Mouse (Mus musculus) neural tube, embryonic 11.5 days (tissue): ENCODE results near the gene Nfib. TPM values are rescaled to one million over a fixed set of nuclear protein-coding genes. Genes with fewer than 3 reads are reported as not detected.

Experiments used
- ATAC-seq: fragments of 200-750 bp; cut with Nextera tagmentation; 2 replicates; pipeline ENCODE4 v1.8.0; 2017; ENCODE audit warnings: moderate number of reproducible peaks, mild to moderate bottlenecking, moderate TSS enrichment, moderate library complexity; ENCODE audit not compliant: insufficient read depth, low FRiP score, low TSS enrichment
- DNase-seq: peaks from one replicate; pipeline ENCODE4 v3.0.0-alpha.2; 2015; ENCODE audit warnings: low spot score
- H3K27ac ChIP-seq: fragments of 300-500 bp; sonication (generic); 2 replicates; pipeline ENCODE4 v1.5.1; 2014; ENCODE audit warnings: low read depth, mild to moderate bottlenecking, low read length
- H3K27me3 ChIP-seq: fragments of 300-500 bp; sonication (generic); 2 replicates; pipeline ENCODE4 v1.6.1; 2014; ENCODE audit warnings: mild to moderate bottlenecking, low read length, mixed read lengths; ENCODE audit not compliant: control insufficient read depth, insufficient read depth
- H3K36me3 ChIP-seq: fragments of 300-500 bp; sonication (generic); 2 replicates; pipeline ENCODE4 v1.6.1; 2014; ENCODE audit warnings: mild to moderate bottlenecking, low read length, moderate library complexity, mixed read lengths; ENCODE audit not compliant: control insufficient read depth, insufficient read depth
- H3K4me1 ChIP-seq: fragments of 300-500 bp; sonication (generic); 2 replicates; pipeline ENCODE4 v1.6.1; 2014; ENCODE audit warnings: low read length, mixed read lengths; ENCODE audit not compliant: control insufficient read depth, insufficient read depth
- H3K4me2 ChIP-seq: fragments of 300-500 bp; sonication (generic); 2 replicates; pipeline ENCODE4 v1.6.1; 2014; ENCODE audit warnings: low read depth, mild to moderate bottlenecking, moderate library complexity
- H3K4me3 ChIP-seq: fragments of 300-500 bp; sonication (generic); 2 replicates; pipeline ENCODE4 v1.5.1; 2014; ENCODE audit warnings: low read depth, low read length
- H3K9ac ChIP-seq: fragments of 300-500 bp; sonication (generic); 2 replicates; pipeline ENCODE4 v1.6.1; 2014; ENCODE audit warnings: mild to moderate bottlenecking, low read length
- H3K9me3 ChIP-seq: fragments of 300-500 bp; sonication (generic); 2 replicates; pipeline ENCODE4 v1.6.1; 2016; ENCODE audit warnings: low read length; ENCODE audit not compliant: control insufficient read depth
- WGBS: fragments of 180-500 bp; shearing (Covaris S2); extraction: QIAGEN DNeasy Blood & Tissue Kit; methylation state at CpG from one replicate; pipeline ENCODE4 v1.1.7; 2014; 5-methylcytosine and 5-hydroxymethylcytosine counted together
- polyA plus RNA-seq: library from polyadenylated mRNA; unstranded; fragments of >200 nt; fragmentation: Nextera tagmentation; extraction: Ambion mirVana; gene quantifications from 2 replicates; pipeline ENCODE4 v1.2.1, GENCODE M21; 2014

The Nfib gene
- polyA plus RNA-seq, 1 experiment from 2014 or later = 29.1 TPM

GRCm38 (mm10) chr4:82302901-82303300 is 402.6 kb downstream of the Nfib start:
- DNase-seq (no peak), ATAC-seq (no peak)
- Histone ChIP-seq H3K4me3 (no peak overlapping the region), H3K4me1 (peaks cover 18% of the 10 kb centered on the region), H3K4me2 (no peak overlapping the region), H3K27ac (0 out of 2 replicates have a peak overlapping the region, but pooled peaks have one; percentile 44), H3K9ac (no peak overlapping the region), H3K9me3 (no peaks in the 10 kb centered on the region), H3K27me3 (no peaks in the 10 kb centered on the region), H3K36me3 (no peaks in the 10 kb centered on the region)
- 69% methylated on average over 6 of the region's 6 CpGs for WGBS

- DNase-seq = no peak
- no peak overlapping the region for H3K9ac ChIP-seq
- H3K4me2 ChIP-seq = no peak overlapping the region
- H3K4me3 ChIP-seq = no peak overlapping the region
- no peak overlapping the region for H3K27ac ChIP-seq
- 91% methylated on average over 1 of the region's 1 CpGs for WGBS
- peaks cover 2% of the 10 kb centered on the region; the same call in 1 of the 2 replicates for H3K4me1 ChIP-seq
- no peak for ATAC-seq
- H3K27me3 ChIP-seq = no peaks in the 10 kb centered on the region
- no peaks in the 10 kb centered on the region for H3K36me3 ChIP-seq
- no peaks in the 10 kb centered on the region for H3K9me3 ChIP-seq
Measured at GRCm38 (mm10) chr4:82298606-82299005, 406.9 kb downstream of the Nfib start.

GRCm38 (mm10) chr4:82297562-82297961 is 408.0 kb downstream of the Nfib start:
- ATAC-seq (no peak), DNase-seq (no peak)
- WGBS = 84% methylated on average over 2 of the region's 2 CpGs
- Histone ChIP-seq H3K27me3 (no peaks in the 10 kb centered on the region), H3K4me2 (no peak overlapping the region), H3K27ac (no peak overlapping the region), H3K9ac (no peak overlapping the region), H3K36me3 (no peaks in the 10 kb centered on the region), H3K4me3 (no peak overlapping the region), H3K9me3 (no peaks in the 10 kb centered on the region), H3K4me1 (peaks cover 3% of the 10 kb centered on the region; the same call in 1 of the 2 replicates)

DNA sequence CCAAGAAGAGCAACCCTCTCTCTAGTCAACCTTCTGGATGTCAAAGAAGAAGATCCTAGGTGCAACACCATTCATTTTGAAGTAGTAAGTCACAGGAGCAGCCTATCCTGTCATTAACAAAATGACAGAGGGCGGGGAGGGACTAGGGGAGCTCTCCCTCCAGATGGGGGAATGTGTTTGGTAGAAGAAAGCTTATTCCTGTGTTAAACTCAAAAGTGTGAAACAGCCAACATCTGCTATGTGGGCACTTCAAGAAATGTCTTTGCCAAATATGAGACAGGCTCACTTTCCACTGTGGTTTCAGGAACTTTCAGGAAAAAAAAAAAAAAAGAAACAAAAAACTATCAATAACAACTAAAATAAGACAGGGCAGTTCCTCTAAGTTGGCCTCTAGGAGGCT is 411.5 kb downstream of the Nfib start:
- Histone ChIP-seq H3K4me1 (peaks cover 9% of the 10 kb centered on the region), H3K36me3 (no peaks in the 10 kb centered on the region), H3K4me3 (no peak overlapping the region), H3K27me3 (no peaks in the 10 kb centered on the region), H3K4me2 (no peak overlapping the region), H3K9me3 (no peaks in the 10 kb centered on the region), H3K27ac (no peak overlapping the region), H3K9ac (no peak overlapping the region)
- no peak for ATAC-seq
- WGBS = 71% methylated on average over 1 of the region's 1 CpGs
- DNase-seq = no peak

- peaks cover 9% of the 10 kb centered on the region for H3K4me1 ChIP-seq
- no peak overlapping the region for H3K9ac ChIP-seq
- H3K27me3 ChIP-seq = no peaks in the 10 kb centered on the region
- H3K4me2 ChIP-seq = no peak overlapping the region
- ATAC-seq = no peak
- no peaks in the 10 kb centered on the region for H3K9me3 ChIP-seq
- no peaks in the 10 kb centered on the region for H3K36me3 ChIP-seq
- no peak for DNase-seq
- 38% methylated on average over 4 of the region's 4 CpGs for WGBS
- no peak overlapping the region for H3K27ac ChIP-seq
- no peak overlapping the region for H3K4me3 ChIP-seq
Measured at GRCm38 (mm10) chr4:82291174-82291847, 414.2 kb downstream of the Nfib start.

- no peak for ATAC-seq
Measured at GRCm38 (mm10) chr4:82290623-82291022, 414.9 kb downstream of the Nfib start.

GRCm38 (mm10) chr4:82289596-82289995 is 416.0 kb downstream of the Nfib start:
- 80% methylated on average over 7 of the region's 7 CpGs for WGBS
- ATAC-seq = no peak
- Histone ChIP-seq H3K4me3 (no peak overlapping the region), H3K9me3 (no peaks in the 10 kb centered on the region), H3K27ac (no peak overlapping the region), H3K4me2 (no peak overlapping the region), H3K9ac (no peak overlapping the region), H3K4me1 (peaks cover 9% of the 10 kb centered on the region), H3K27me3 (no peaks in the 10 kb centered on the region), H3K36me3 (no peaks in the 10 kb centered on the region)
- DNase-seq = no peak

More at GRCm38 (mm10) chr4:82290623-82291022, 414.9 kb downstream of the Nfib start:
- 58% methylated on average over 9 of the region's 9 CpGs for WGBS
- Histone ChIP-seq H3K4me3 (no peak overlapping the region), H3K36me3 (no peaks in the 10 kb centered on the region), H3K27me3 (no peaks in the 10 kb centered on the region), H3K4me2 (no peak overlapping the region), H3K4me1 (peaks cover 9% of the 10 kb centered on the region), H3K9me3 (no peaks in the 10 kb centered on the region), H3K9ac (no peak overlapping the region), H3K27ac (no peak overlapping the region)
- no peak for DNase-seq

DNA sequence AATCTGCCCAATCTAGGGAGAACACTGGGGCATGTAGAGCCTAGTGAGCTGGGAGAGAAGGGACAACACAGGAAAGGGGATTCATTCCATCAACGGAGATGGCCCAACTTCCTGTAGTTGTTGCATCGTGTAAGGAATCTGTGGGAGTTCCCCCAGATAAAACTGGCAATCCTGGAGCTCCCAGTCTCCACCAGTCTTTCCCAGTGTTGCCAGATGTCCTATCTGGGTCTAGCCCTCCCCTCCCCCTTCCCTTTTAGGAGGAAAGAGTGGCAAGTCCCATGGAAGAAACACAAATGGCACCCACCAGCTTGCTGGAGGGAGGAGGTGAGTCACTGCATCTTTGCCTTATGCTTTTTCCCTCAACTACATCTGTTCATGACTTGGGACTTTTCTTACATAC is 417.4 kb downstream of the Nfib start:
- Histone ChIP-seq H3K9me3 (no peaks in the 10 kb centered on the region), H3K4me2 (no peak overlapping the region), H3K9ac (no peak overlapping the region), H3K27me3 (no peaks in the 10 kb centered on the region), H3K4me1 (peaks cover 9% of the 10 kb centered on the region), H3K27ac (no peak overlapping the region), H3K4me3 (no peak overlapping the region), H3K36me3 (no peaks in the 10 kb centered on the region)
- DNase-seq (no peak), ATAC-seq (no peak)
- WGBS = 73% methylated on average over 2 of the region's 2 CpGs

DNA sequence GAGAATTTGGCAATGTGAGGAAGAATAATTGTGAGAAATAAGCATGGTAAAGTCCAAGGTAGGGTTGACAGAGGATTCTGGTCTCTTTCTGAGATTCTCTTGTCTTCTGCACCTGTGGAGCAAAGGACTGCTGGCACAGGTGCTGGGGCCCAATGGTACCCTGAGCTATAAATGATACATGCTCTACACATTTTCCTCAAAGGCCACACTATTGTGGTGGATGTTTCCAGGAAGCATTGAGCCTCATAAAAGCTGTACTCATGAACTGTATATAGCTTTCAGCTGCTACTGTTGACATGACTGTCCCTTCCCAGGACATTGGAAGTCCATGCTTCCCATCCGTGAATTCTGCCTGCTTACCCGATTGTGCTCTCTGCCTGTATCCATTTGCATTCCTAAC is 418.1 kb downstream of the Nfib start:
- H3K4me2 ChIP-seq = no peak overlapping the region
- ATAC-seq (no peak), DNase-seq (no peak)
- peaks cover 7% of the 10 kb centered on the region for H3K4me1 ChIP-seq
- no peak overlapping the region for H3K9ac ChIP-seq
- no peaks in the 10 kb centered on the region for H3K9me3 ChIP-seq
- H3K27me3 ChIP-seq = no peaks in the 10 kb centered on the region
- 92% methylated on average over 2 of the region's 2 CpGs for WGBS
- H3K27ac ChIP-seq = no peak overlapping the region
- no peaks in the 10 kb centered on the region for H3K36me3 ChIP-seq
- no peak overlapping the region for H3K4me3 ChIP-seq
